Mouse (Mus musculus) macrophage (primary cell): ENCODE results near the gene Slc25a10. TPM values are rescaled to one million over a fixed set of nuclear protein-coding genes. Genes with fewer than 3 reads are reported as not detected.

Experiments used
- H3K27ac ChIP-seq: fragments of 350-480 bp; formaldehyde crosslinking; 2 replicates; pipeline ENCODE4 v1.9.0; 2021
- H3K36me3 ChIP-seq: fragments of 350-480 bp; formaldehyde crosslinking; 2 replicates; pipeline ENCODE4 v1.9.0; 2021; ENCODE audit errors: inconsistent target
- H3K4me3 ChIP-seq: fragments of 350-480 bp; formaldehyde crosslinking; 2 replicates; pipeline ENCODE4 v1.9.0; 2021; ENCODE audit errors: inconsistent target
- H3K79me2 ChIP-seq: fragments of 350-480 bp; formaldehyde crosslinking; 2 replicates; pipeline ENCODE4 v1.9.0; 2021; ENCODE audit errors: inconsistent target
- WGBS: methylation state at CpG from one replicate; pipeline ENCODE4 v1.1.7; 2026; ENCODE audit warnings: inconsistent platforms; ENCODE audit not compliant: missing documents; 5-methylcytosine and 5-hydroxymethylcytosine counted together
- polyA plus RNA-seq: library from polyadenylated mRNA; stranded (reverse); fragments of 250-400 nt; gene quantifications from 3 replicates; pipeline ENCODE4 v1.2.4, GENCODE M21; 2018; ENCODE audit warnings: inconsistent platforms
- total RNA-seq, 78 experiments: library from RNA; depleted of rRNA; stranded (reverse); fragments of 250-400 nt; gene quantifications; 1 replicate in 9 of 78; 2 replicates in 24 of 78; 3 replicates in 43 of 78; 4 replicates in 2 of 78; pipeline ENCODE4 v1.2.4; 2018; ENCODE audit warnings: inconsistent platforms in 56 of 78

Slc25a10 gene
- total RNA-seq (2018; cell fraction: chromatin; rRNA removed), result 100 to 1,000 TPM in 12 of 26 experiments, 10 to 100 TPM in 14; 25.0 to 305 (median 89.7) TPM
- 100 to 1,000 TPM in 12 of 26 experiments, 10 to 100 TPM in 14; 40.6 to 213 (median 80.2) TPM for total RNA-seq (2018; cell fraction: cytosol; rRNA removed)
- total RNA-seq (2018; cell fraction: nucleus; rRNA removed), result 100 to 1,000 TPM in 7 of 26 experiments, 10 to 100 TPM in 19; 21.3 to 159 (median 69.5) TPM
- 29.6 to 61.7 TPM (median 44.6 TPM) in 3 replicates for polyA plus RNA-seq

DNA sequence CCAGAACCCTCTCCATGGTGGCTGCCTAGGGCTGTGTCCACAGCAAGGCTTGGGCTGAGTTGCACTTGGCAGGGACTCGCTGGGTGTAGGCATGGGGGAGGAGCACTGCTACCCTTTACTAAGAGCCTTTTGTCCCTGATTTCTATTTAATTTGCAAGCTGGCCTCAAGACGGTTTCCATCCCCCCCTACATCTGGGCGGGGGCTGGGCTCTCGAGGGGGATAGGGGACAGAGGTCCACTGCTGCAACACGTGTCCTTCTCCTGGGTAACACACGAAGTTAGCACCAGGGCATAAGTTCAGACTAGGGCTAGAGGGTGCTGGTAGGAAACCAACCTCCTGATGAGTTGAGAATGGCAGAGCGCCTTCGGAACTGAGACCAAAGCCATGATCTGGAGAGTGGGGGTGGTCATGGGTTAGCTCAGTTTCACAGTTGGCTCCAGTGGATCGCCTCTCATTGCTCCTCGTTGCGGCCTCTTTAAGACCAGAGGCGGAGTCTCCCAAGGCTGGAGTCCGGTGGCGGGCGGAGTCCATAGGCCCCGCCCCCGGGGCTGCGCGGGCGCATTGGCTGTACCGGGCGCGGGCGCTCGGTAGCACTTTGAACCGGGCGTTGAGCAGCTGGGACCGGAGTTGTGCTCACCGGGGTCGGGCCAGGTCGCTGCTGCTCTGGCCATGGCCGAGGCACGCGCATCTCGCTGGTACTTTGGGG is at the start of gene Slc25a10:
Slc25a10 (plus strand) TSS at position 524 of the 707 bp plus-strand sequence.
- Histone ChIP-seq H3K36me3 (peaks cover 40% of the 10 kb centered on the region; the same call in 1 of the 2 replicates), H3K79me2 (peaks cover 19% of the 10 kb centered on the region)
- WGBS, result 2% methylated on average over 32 of the region's 35 CpGs

DNA sequence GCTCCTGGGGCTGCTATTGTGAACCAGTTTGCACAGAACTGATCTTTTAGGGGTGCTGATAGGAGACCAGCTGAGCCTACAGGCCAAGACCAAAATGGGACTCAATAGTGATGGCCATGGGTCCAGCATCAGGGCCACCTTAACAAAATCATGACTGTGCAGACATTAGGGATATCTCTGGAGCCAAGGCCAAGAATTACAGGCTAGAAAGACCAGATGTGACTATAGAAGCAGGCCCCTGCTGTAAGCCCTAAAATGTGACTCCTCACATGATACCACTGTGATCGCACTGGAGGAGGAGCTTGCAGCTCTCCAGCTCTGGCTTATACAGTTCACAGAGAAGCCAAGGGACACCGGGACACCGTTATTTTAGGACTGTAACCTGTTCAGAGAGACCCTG is 49.3 kb upstream of the Slc25a10 start, which contains the start of gene Tspan10:
Tspan10 (plus strand) TSS at position 301 of the 400 bp plus-strand sequence.
- Histone ChIP-seq H3K27ac (no peak within 1 kb of the TSS), H3K79me2 (no peaks in the 10 kb centered on the region), H3K36me3 (no peaks in the 10 kb centered on the region), H3K4me3 (no peak within 1 kb of the TSS)
- 97% methylated on average over 3 of the region's 3 CpGs for WGBS

More for the DNA sequence above, at the start of gene Slc25a10:
- H3K4me3 ChIP-seq, result peak within 1 kb of the TSS; percentile 72
- peak within 1 kb of the TSS; percentile 82 for H3K27ac ChIP-seq

DNA sequence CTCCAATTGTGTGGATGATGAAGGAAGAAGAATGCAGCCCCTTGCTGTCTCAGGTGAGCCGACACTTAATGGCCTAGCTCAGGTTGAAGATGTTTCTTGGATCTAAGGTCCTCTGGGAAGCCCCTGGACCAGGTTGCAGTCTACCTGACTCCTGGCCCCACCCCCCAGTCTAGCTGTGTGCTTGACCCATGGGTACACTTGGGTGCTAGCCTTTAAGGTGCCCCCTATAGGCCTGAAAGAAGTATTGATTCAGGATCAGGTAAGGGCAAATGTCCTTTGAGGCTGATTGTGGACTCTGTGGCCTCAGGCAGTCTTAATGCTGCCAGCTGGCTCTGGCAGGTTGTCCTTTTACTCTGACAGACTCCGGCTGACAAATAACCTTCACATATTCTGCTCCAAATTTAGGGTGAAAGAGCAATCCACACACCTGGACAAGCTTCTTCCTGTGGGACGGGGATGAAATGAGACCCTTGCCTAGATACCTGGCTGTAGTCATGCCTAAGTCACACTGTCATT is 48.8 kb upstream of the Slc25a10 start:
- Histone ChIP-seq H3K27ac (no peak overlapping the region), H3K4me3 (no peak overlapping the region), H3K36me3 (no peaks in the 10 kb centered on the region), H3K79me2 (no peaks in the 10 kb centered on the region)
- WGBS, result 80% methylated on average over 2 of the region's 3 CpGs

GRCm38 (mm10) chr11:120444106-120444505 is 47.5 kb upstream of the Slc25a10 start:
- Histone ChIP-seq H3K27ac (no peak overlapping the region), H3K36me3 (no peaks in the 10 kb centered on the region), H3K79me2 (no peaks in the 10 kb centered on the region), H3K4me3 (no peak overlapping the region)
- 70% methylated on average over 6 of the region's 6 CpGs for whole genome bisulfite sequencing

DNA sequence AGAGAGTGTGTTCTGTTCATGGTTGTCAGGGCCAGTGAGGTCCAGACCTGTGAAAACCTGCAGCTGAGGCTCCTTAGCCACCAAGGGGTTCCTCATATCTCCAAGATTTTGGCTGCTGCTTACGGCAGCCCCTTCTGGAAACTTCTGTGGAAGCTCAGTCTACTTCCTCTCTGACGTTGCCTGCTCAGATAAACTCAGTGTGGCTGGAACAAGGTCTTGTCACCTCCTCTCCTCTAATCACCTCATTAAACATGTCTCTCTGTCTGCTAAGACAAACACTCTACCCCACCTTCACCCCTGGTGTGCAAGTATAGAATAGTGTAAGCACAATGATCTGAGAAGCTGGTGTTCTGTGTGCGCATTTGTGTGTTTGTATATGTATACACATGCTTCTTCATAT is 46.2 kb upstream of the Slc25a10 start:
- Histone ChIP-seq H3K4me3 (no peak overlapping the region), H3K79me2 (no peaks in the 10 kb centered on the region), H3K36me3 (no peaks in the 10 kb centered on the region), H3K27ac (no peak overlapping the region)
- 68% methylated on average over 3 of the region's 3 CpGs for WGBS

GRCm38 (mm10) chr11:120447179-120447578 is 44.5 kb upstream of the Slc25a10 start:
- Histone ChIP-seq H3K27ac (no peak overlapping the region), H3K4me3 (no peak overlapping the region), H3K79me2 (no peaks in the 10 kb centered on the region), H3K36me3 (no peaks in the 10 kb centered on the region)
- WGBS, result 93% methylated on average over 7 of the region's 7 CpGs

GRCm38 (mm10) chr11:120452246-120452645 is 39.4 kb upstream of the Slc25a10 start:
- Histone ChIP-seq H3K36me3 (no peaks in the 10 kb centered on the region), H3K79me2 (no peaks in the 10 kb centered on the region), H3K4me3 (no peak overlapping the region), H3K27ac (no peak overlapping the region)
- 100% methylated on average over 3 of the region's 3 CpGs for WGBS

GRCm38 (mm10) chr11:120453306-120453705 is 38.3 kb upstream of the Slc25a10 start, which contains the start of gene Pde6g:
Gene Pde6g, minus strand, starts transcription at chr11:120453500.
- H3K79me2 ChIP-seq, result peaks cover 2% of the 10 kb centered on the region; the same call in 1 of the 2 replicates
- H3K4me3 ChIP-seq, result no peak within 1 kb of the TSS
- H3K36me3 ChIP-seq, result no peaks in the 10 kb centered on the region
- no peak within 1 kb of the TSS for H3K27ac ChIP-seq
- WGBS, result 100% methylated on average over 4 of the region's 4 CpGs

GRCm38 (mm10) chr11:120454965-120455364 is 36.7 kb upstream of the Slc25a10 start:
- Histone ChIP-seq H3K4me3 (no peak overlapping the region), H3K36me3 (no peaks in the 10 kb centered on the region), H3K27ac (no peak overlapping the region), H3K79me2 (peaks cover 18% of the 10 kb centered on the region; the same call in 1 of the 2 replicates)
- WGBS, result 89% methylated on average over 4 of the region's 4 CpGs

- 97% methylated on average over 6 of the region's 7 CpGs for WGBS
- no peak overlapping the region for H3K27ac ChIP-seq
- H3K36me3 ChIP-seq, result no peaks in the 10 kb centered on the region
- H3K4me3 ChIP-seq, result no peak overlapping the region
- peaks cover 20% of the 10 kb centered on the region; the same call in 1 of the 2 replicates for H3K79me2 ChIP-seq
These were observed 36.2 kb upstream of the Slc25a10 start for GRCm38 (mm10) chr11:120455413-120455812.

DNA sequence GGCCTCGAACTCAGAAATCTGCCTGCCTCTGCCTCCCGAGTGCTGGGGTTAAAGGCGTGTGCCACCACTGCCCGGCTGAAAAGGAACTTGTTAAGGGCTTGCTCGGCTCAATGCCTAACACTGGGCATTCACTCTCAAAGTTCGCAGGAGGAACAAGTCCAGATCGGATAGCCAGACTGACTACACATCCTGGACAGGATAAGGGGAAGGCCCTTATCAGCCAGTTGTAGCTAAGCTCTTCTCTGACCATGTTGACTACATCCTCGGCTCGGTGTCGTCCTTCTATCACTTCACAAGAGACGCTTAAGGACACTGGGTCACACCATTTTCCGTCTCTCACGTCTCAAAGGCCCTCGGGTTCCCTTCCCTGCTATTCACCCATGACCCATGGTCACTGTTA is 34.3 kb upstream of the Slc25a10 start:
- WGBS, result 5% methylated on average over 10 of the region's 14 CpGs
- H3K36me3 ChIP-seq, result peaks cover 18% of the 10 kb centered on the region; the same call in 1 of the 2 replicates
- H3K4me3 ChIP-seq, result peak overlapping the region; percentile 77
- peak overlapping the region; percentile 67 for H3K27ac ChIP-seq
- peaks cover 20% of the 10 kb centered on the region; the same call in 1 of the 2 replicates for H3K79me2 ChIP-seq

DNA sequence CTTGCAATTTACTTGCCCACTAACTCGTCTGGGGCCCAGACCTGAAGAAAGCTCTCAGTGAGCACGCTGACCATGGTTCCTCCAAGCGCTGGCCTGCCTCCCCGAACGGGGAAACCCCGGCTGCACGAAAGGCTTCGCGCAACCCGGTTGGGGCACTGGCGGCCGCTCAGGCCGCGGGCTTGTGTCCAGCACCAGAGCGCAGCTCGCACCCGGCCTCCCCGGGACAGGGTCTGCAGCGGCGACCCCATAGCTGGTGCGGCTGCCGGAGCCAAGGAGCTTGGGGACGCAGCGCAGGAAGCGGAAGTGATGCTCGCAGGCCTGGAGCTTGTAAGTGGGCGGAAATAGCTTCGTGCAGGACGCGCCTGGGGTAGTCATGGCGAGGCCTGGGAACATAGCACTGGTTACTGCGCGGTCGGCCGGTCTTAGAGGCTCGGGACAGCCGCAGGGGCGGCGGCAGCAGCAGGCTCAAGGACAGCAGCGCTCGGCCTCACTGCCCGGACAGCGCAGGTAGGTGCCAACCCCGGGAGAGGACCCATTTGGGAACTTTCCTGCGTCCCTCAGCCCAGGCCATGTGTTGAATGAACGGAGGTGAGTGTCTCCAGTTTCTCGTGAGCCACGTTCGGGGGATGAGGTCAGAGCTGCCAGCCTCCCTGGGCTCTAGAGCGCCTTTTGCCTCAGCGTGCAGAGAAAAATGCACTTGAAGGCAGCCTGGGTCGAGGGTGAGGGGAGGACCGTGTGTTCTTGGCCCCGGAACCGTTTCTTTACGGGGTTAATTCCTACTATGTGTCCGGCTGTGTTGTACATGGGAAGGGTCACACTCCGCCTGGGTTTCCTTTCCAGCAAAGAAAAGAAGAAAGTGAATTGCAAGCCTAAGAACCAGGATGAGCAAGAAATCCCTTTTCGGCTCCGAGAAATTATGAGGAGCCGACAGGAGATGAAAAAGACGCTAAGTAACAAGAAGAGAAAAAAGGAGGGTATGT is 33.6 kb upstream of the Slc25a10 start, which contains the start of the genes Oxld1 and Ccdc137:
Oxld1 (minus strand) TSS at position 297 of the 980 bp plus-strand sequence.
Ccdc137 (plus strand) TSS at position 344 of the 980 bp plus-strand sequence.
- Histone ChIP-seq H3K27ac (peak within 1 kb of the TSS; percentile 67), H3K4me3 (peak within 1 kb of the TSS; percentile 77), H3K36me3 (peaks cover 19% of the 10 kb centered on the region; the same call in 1 of the 2 replicates), H3K79me2 (peaks cover 20% of the 10 kb centered on the region; the same call in 1 of the 2 replicates)
- WGBS, result 4% methylated on average over 59 of the region's 62 CpGs

DNA sequence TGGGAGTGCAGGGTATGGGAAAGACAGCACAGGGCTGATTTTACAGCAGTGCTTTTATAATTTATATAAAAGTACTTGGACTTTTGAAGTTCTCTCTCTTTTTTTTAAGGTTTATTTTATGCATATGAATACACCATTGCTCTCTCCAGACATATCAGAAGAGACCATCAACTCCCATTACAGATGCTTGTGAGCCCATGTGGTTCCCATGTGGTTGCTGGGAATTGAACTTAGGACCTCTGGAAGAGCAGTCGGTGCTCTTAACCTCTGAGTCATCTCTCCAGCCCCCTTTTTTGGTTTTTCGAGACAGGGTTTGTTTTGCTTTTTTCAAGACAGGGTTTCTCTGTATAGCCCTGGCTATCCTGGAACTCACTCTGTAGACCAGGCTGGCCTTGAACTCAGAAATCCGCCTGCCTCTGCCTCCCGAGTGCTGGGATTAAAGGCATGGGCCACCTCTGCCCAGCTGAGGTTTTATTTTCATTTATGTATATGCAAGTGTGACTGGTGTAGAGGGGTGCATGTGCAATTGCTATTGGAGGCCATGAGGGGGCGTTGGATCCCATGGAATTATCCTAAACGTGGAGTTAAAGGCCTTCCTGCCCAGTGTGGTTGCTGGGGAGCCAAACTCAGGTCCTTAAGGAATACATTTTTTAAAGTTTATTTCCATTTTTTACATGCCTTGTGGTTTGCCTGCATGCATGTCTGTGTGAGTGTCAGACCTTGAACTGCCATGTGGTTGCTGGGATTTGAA is 32.6 kb upstream of the Slc25a10 start:
- WGBS, result 52% methylated on average over 4 of the region's 6 CpGs
- peaks cover 19% of the 10 kb centered on the region; the same call in 1 of the 2 replicates for H3K36me3 ChIP-seq

More for the DNA sequence above, 32.6 kb upstream of the Slc25a10 start:
- Histone ChIP-seq H3K4me3 (peak overlapping the region; percentile 77), H3K79me2 (peaks cover 20% of the 10 kb centered on the region; the same call in 1 of the 2 replicates), H3K27ac (peak overlapping the region; percentile 53; the same call in 1 of the 2 replicates)
